Mouse (Mus musculus) cortical plate, adult 2 months (tissue): ENCODE measurements around the gene Zdhhc14. TPM values are rescaled to one million over a fixed set of nuclear protein-coding genes. Genes with fewer than 3 reads are reported as not detected.
A peak's percentile ranks its signal among the peaks of the same experiment; 100 is the strongest.

Experiments
- H3K27ac ChIP-seq: fragments of 200-500 bp; 2 replicates; pipeline ENCODE4 v1.5.1; 2012; ENCODE audit warnings: low read length, control low read depth, inconsistent platforms; ENCODE audit not compliant: insufficient read depth
- H3K4me1 ChIP-seq: fragments of 200-500 bp; 2 replicates; pipeline ENCODE4 v1.6.1; 2011; ENCODE audit warnings: low read length; ENCODE audit not compliant: control insufficient read depth, insufficient read depth
- H3K4me3 ChIP-seq: fragments of 200-500 bp; 2 replicates; pipeline ENCODE4 v1.5.1; 2011; ENCODE audit warnings: mild to moderate bottlenecking, low read length, control low read depth; ENCODE audit not compliant: insufficient read depth
- CTCF ChIP-seq: fragments of 200-500 bp; IDR thresholded peaks from 2 replicates; pipeline ENCODE4 v1.5.1; 2011; ENCODE audit warnings: mild to moderate bottlenecking, control low read depth, low read length; ENCODE audit not compliant: insufficient read depth; ENCODE audit errors: extremely low read depth
- POLR2A ChIP-seq: fragments of 200-500 bp; IDR thresholded peaks from 2 replicates; pipeline ENCODE4 v1.6.1; 2011; ENCODE audit warnings: mild to moderate bottlenecking, low read length, control low read depth; ENCODE audit not compliant: insufficient read depth; ENCODE audit errors: extremely low read depth
- polyA plus RNA-seq: library from polyadenylated mRNA; depleted of rRNA; stranded (reverse); fragments of >200 nt; gene quantifications from 2 replicates; pipeline ENCODE4 v1.2.3, GENCODE M21; 2012

The Zdhhc14 gene
- polyA plus RNA-seq, 1 experiment = 15.1 TPM

DNA sequence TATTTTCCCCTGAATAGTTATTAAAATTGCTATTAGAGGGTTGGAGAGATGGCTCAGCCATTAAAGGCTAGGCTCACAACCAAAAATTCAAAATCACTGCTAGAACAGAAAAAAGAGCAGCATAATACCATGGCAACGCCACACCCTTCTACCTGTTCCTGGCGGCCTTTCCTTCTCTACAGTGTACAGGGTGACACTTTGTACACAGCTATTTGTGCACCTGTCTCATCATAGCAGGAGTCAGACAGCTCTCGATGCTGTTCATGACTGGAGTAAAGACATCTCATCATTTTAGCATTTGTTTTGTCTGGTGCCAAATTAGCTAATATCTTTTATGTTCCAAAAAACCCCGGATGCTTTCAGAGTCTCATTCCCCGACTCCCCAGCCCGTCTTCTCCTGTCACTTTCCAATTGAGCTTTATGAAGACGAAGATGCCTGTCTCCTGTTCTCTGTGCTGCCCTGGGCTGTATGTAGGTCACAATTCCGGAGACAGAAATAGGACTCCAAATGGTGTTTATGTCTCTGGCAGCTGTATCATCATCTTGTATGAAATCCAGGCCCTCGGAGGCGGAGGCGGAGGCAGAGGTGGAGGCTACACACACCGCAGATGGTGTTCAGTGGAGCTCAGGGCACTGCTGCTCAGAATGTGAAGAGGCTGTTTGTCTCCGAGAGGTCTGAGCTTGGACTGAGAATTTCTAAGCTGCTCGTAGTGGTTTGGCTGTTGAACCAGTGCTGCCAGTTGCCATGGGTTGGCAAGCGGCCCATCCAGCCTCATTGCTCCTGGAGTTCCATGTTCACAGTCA, 150.8 kb downstream of the Zdhhc14 start:
- TF ChIP-seq POLR2A (no peak), CTCF (no peak)
- 0 out of 2 replicates have a peak overlapping the region, but pooled peaks have one; percentile 12 for H3K27ac ChIP-seq

GRCm38 (mm10) chr17:5650124-5650523, 157.8 kb downstream of the Zdhhc14 start:
- no peak for TF ChIP-seq POLR2A
- TF ChIP-seq CTCF = no peak
- H3K27ac ChIP-seq = no peak overlapping the region
- H3K4me3 ChIP-seq = no peak overlapping the region
- no peaks in the 10 kb centered on the region; the same call in none of the 2 replicates for H3K4me1 ChIP-seq

More for the DNA sequence above, 150.8 kb downstream of the Zdhhc14 start:
- H3K4me3 ChIP-seq = no peak overlapping the region
- H3K4me1 ChIP-seq = peaks cover 1% of the 10 kb centered on the region; the same call in 1 of the 2 replicates

DNA sequence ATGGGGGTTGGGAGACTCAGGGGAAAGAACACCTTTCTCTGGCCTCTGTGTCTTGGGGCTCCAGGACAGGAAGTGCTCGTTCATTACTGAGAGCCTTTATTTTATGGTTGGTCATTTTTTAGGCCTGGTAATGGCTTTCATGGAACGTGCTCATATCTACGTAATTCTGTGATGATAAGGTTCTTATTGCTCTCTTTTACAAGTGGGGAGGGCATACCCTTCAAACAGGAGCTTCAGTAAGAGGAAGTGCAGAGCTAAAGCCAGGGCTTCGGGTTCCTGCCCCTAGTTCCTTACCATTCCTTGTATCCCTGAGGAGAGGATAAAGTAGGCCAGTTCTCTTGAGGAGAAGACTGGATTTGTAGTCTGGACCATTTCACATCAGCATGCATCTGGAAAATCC, 158.3 kb downstream of the Zdhhc14 start:
- Histone ChIP-seq H3K27ac (no peak overlapping the region), H3K4me3 (no peak overlapping the region), H3K4me1 (no peaks in the 10 kb centered on the region; the same call in none of the 2 replicates)
- TF ChIP-seq POLR2A (no peak), CTCF (no peak)

DNA sequence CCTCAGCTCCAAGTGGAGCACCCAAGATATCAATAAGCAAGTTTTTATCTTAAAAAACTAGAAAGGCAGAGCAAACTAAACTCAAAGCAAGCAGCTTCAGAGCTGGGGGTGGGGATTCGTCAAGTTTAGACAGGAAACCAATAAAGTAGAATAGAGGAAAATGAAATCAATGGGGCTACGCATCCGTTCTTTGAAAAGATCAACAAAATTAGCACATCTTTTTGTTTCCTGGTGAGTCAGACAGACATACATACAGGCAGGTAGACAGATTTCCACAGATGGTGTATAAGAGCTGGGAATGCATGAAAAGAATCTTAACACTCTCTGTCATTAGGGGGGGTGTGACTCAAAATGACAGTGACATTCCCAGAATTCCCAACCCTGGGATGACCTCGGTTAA, 159.2 kb downstream of the Zdhhc14 start:
- Histone ChIP-seq H3K4me3 (no peak overlapping the region), H3K4me1 (no peaks in the 10 kb centered on the region; the same call in none of the 2 replicates), H3K27ac (no peak overlapping the region)
- TF ChIP-seq CTCF (no peak), POLR2A (no peak)

DNA sequence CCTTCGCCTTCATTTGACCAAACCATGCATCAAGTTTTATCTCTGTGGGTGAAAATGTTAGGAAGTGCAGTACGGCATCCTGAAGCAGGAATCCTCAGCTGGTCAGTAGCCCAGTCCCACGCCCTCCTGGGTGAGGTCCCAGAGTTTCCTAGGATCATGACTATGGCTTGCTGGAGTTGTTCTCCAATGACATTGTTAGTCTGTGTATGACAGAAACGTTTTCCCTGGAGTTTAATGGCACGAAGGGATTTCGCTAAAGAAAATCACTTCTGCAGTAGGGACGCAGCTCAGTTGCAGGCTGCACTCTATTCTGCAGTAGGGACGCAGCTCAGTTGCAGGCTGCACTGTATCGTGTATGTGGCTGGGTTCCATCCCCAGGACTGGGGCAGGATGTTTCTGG, 161.6 kb downstream of the Zdhhc14 start:
- no peak overlapping the region for H3K4me3 ChIP-seq
- H3K4me1 ChIP-seq = peaks cover 1% of the 10 kb centered on the region
- no peak for TF ChIP-seq CTCF
- no peak for TF ChIP-seq POLR2A
- no peak overlapping the region for H3K27ac ChIP-seq

- H3K4me3 ChIP-seq = no peak overlapping the region
- H3K27ac ChIP-seq = no peak overlapping the region
- TF ChIP-seq CTCF (no peak), POLR2A (no peak)
- peaks cover 1% of the 10 kb centered on the region for H3K4me1 ChIP-seq
Measured at GRCm38 (mm10) chr17:5655536-5655935, 163.2 kb downstream of the Zdhhc14 start.

- peak overlapping the region; percentile 36 for H3K27ac ChIP-seq
Measured at GRCm38 (mm10) chr17:5660317-5661080, 168.1 kb downstream of the Zdhhc14 start.

DNA sequence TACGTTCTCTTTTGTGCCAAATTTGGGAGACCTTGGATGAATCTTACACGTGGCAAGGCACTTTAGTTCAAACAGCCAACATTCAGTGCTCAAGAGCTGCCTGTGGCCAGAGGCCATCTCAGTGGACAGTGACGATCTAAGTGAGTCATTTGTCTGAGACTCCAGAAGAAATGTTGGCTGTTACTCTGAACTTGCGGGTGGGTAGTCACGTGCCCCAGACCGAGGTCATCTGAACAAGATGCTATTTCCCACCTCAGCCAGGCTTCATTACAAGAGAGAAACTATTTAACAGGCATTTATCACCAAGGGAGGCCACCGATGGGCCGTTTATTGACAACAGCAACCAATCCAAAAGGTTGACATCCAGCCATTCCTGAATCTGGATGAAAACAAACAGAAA, 174.3 kb downstream of the Zdhhc14 start:
- Histone ChIP-seq H3K27ac (no peak overlapping the region), H3K4me1 (peaks cover 1% of the 10 kb centered on the region; the same call in 1 of the 2 replicates), H3K4me3 (no peak overlapping the region)
- TF ChIP-seq CTCF (no peak), POLR2A (no peak)

More at GRCm38 (mm10) chr17:5660317-5661080, 168.1 kb downstream of the Zdhhc14 start:
- Histone ChIP-seq H3K4me3 (no peak overlapping the region), H3K4me1 (peaks cover 1% of the 10 kb centered on the region; the same call in 1 of the 2 replicates)
- TF ChIP-seq POLR2A (no peak), CTCF (no peak)

DNA sequence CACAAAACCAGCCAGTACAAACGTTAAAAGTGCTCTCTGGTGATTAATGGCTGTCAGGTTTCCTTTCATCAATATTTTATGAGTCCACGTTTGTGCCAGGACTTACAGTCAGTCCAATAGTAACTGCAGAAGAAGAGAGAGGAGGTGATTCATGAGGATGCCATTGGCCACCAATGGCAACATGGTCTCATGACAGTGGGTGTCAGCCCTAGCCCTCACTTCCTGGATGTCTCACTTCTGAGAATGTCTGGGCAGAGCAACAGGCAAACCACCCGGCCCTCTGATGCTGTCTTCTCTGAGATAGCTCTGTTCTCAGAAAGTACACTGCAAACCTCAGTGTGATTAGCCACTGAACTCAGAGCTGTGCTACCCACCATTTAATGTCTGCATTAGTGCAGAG, 176.1 kb downstream of the Zdhhc14 start:
- no peak for TF ChIP-seq POLR2A
- no peak for TF ChIP-seq CTCF
- Histone ChIP-seq H3K27ac (no peak overlapping the region), H3K4me1 (peaks cover 1% of the 10 kb centered on the region; the same call in 1 of the 2 replicates), H3K4me3 (no peak overlapping the region)
